Mouse (Mus musculus): ENCODE data around the gene Mboat7. TPM values are rescaled to one million over a fixed set of nuclear protein-coding genes. Genes with fewer than 3 reads are reported as not detected.
A peak's percentile ranks its signal among the peaks of the same experiment; 100 is the strongest.

The Mboat7 gene
- total and polyA plus RNA-seq, 2 experiments from 2014 or later: 107 to 165 TPM

- H3K4me3 ChIP-seq (ENCODE audit: low read depth, low read length): peak within 1 kb of the TSS; percentile 56
- DNase-seq: no peak
- peak; percentile 30; the same call in 1 of the 2 replicates for TF ChIP-seq CTCF (IDR thresholded peaks at IDR 0.05; ENCODE audit: low read depth)
- 2% methylated on average over 49 of the region's 49 CpGs for WGBS
- H3K4me1 ChIP-seq (ENCODE audit: insufficient read depth): peaks cover 12% of the 10 kb centered on the region; the same call in 1 of the 2 replicates
- H3K4me2 ChIP-seq (ENCODE audit: low read depth): peak within 1 kb of the TSS; percentile 79
- peak within 1 kb of the TSS; percentile 73 for H3K9ac ChIP-seq
- peak; percentile 56; the same call in 1 of the 2 replicates for ATAC-seq
- no peaks in the 10 kb centered on the region for H3K9me3 ChIP-seq (ENCODE audit: low read length)
- peak within 1 kb of the TSS; percentile 84 for H3K27ac ChIP-seq (ENCODE audit: low read depth, low read length)
- H3K36me3 ChIP-seq (ENCODE audit: insufficient read depth): peaks cover 17% of the 10 kb centered on the region
- H3K27me3 ChIP-seq (ENCODE audit: insufficient read depth, low read length): no peaks in the 10 kb centered on the region
Measured at GRCm38 (mm10) chr7:3692382-3692986, 839 bp downstream of the Mboat7 start, which contains the start of gene Tsen34. Gene Tsen34, plus strand, starts transcription at chr7:3692863.

- Histone ChIP-seq H3K9me3 (ENCODE audit: low read length) (no peaks in the 10 kb centered on the region), H3K36me3 (ENCODE audit: insufficient read depth) (peaks cover 20% of the 10 kb centered on the region), H3K4me2 (ENCODE audit: low read depth) (peak overlapping the region; percentile 79), H3K9ac (peak overlapping the region; percentile 73), H3K4me3 (ENCODE audit: low read depth, low read length) (peak overlapping the region; percentile 56), H3K4me1 (ENCODE audit: insufficient read depth) (peaks cover 12% of the 10 kb centered on the region; the same call in 1 of the 2 replicates), H3K27ac (ENCODE audit: low read depth, low read length) (0 out of 2 replicates have a peak overlapping the region, but pooled peaks have one; percentile 84), H3K27me3 (ENCODE audit: insufficient read depth, low read length) (no peaks in the 10 kb centered on the region)
- ATAC-seq (no peak), DNase-seq (no peak)
- 34% methylated on average over 3 of the region's 3 CpGs for WGBS
- no peak for TF ChIP-seq CTCF (IDR thresholded peaks at IDR 0.05; ENCODE audit: low read depth)
Measured at GRCm38 (mm10) chr7:3691919-3692318, 1.4 kb downstream of the Mboat7 start.

- no peak overlapping the region for H3K9ac ChIP-seq
- DNase-seq (no peak), ATAC-seq (no peak)
- no peak overlapping the region for H3K4me2 ChIP-seq (ENCODE audit: low read depth)
- H3K4me3 ChIP-seq (ENCODE audit: low read depth, low read length): no peak overlapping the region
- no peaks in the 10 kb centered on the region for H3K9me3 ChIP-seq (ENCODE audit: low read length)
- peaks cover 50% of the 10 kb centered on the region for H3K36me3 ChIP-seq (ENCODE audit: insufficient read depth)
- TF ChIP-seq CTCF (IDR thresholded peaks at IDR 0.05; ENCODE audit: low read depth): no peak
- WGBS: 83% methylated on average over 30 of the region's 31 CpGs
- H3K27me3 ChIP-seq (ENCODE audit: insufficient read depth, low read length): no peaks in the 10 kb centered on the region
- H3K27ac ChIP-seq (ENCODE audit: low read depth, low read length): peak overlapping the region; percentile 71; the same call in 1 of the 2 replicates
- no peaks in the 10 kb centered on the region for H3K4me1 ChIP-seq (ENCODE audit: insufficient read depth)
Measured at GRCm38 (mm10) chr7:3685400-3686187, 7.7 kb downstream of the Mboat7 start.

- H3K9me3 ChIP-seq (ENCODE audit: low read length): no peaks in the 10 kb centered on the region
- H3K4me3 ChIP-seq (ENCODE audit: low read depth, low read length): no peak overlapping the region
- peaks cover 48% of the 10 kb centered on the region for H3K36me3 ChIP-seq (ENCODE audit: insufficient read depth)
- H3K4me1 ChIP-seq (ENCODE audit: insufficient read depth): no peaks in the 10 kb centered on the region
- 71% methylated on average over 8 of the region's 8 CpGs for WGBS
- no peak overlapping the region for H3K9ac ChIP-seq
- ATAC-seq (peak; percentile 62), DNase-seq (no peak)
- no peak for TF ChIP-seq CTCF (IDR thresholded peaks at IDR 0.05; ENCODE audit: low read depth)
- H3K4me2 ChIP-seq (ENCODE audit: low read depth): no peak overlapping the region
- H3K27me3 ChIP-seq (ENCODE audit: insufficient read depth, low read length): no peaks in the 10 kb centered on the region
- H3K27ac ChIP-seq (ENCODE audit: low read depth, low read length): peak overlapping the region; percentile 71
Measured at GRCm38 (mm10) chr7:3684698-3685097, 8.6 kb downstream of the Mboat7 start.

GRCm38 (mm10) chr7:3683908-3684550, 9.3 kb downstream of the Mboat7 start:
- H3K4me3 ChIP-seq (ENCODE audit: low read depth, low read length): no peak overlapping the region
- H3K9me3 ChIP-seq (ENCODE audit: low read length): no peaks in the 10 kb centered on the region
- DNase-seq: peak; percentile 57
- H3K4me1 ChIP-seq (ENCODE audit: insufficient read depth): no peaks in the 10 kb centered on the region
- H3K27me3 ChIP-seq (ENCODE audit: insufficient read depth, low read length): no peaks in the 10 kb centered on the region
- H3K36me3 ChIP-seq (ENCODE audit: insufficient read depth): peaks cover 45% of the 10 kb centered on the region
- peak overlapping the region; percentile 71 for H3K27ac ChIP-seq (ENCODE audit: low read depth, low read length)
- no peak overlapping the region for H3K4me2 ChIP-seq (ENCODE audit: low read depth)
- H3K9ac ChIP-seq: no peak overlapping the region
- WGBS: 61% methylated on average over 10 of the region's 10 CpGs
- ATAC-seq: peak; percentile 89
- no peak for TF ChIP-seq CTCF (IDR thresholded peaks at IDR 0.05; ENCODE audit: low read depth)

- ATAC-seq (no peak), DNase-seq (no peak)
- H3K4me2 ChIP-seq (ENCODE audit: low read depth): no peak within 1 kb of the TSS
- H3K27me3 ChIP-seq (ENCODE audit: insufficient read depth, low read length): no peaks in the 10 kb centered on the region
- H3K4me3 ChIP-seq (ENCODE audit: low read depth, low read length): no peak within 1 kb of the TSS
- no peaks in the 10 kb centered on the region for H3K9me3 ChIP-seq (ENCODE audit: low read length)
- H3K36me3 ChIP-seq (ENCODE audit: insufficient read depth): peaks cover 14% of the 10 kb centered on the region
- 61% methylated on average over 9 of the region's 9 CpGs for WGBS
- H3K27ac ChIP-seq (ENCODE audit: low read depth, low read length): no peak within 1 kb of the TSS
- no peaks in the 10 kb centered on the region for H3K4me1 ChIP-seq (ENCODE audit: insufficient read depth)
- H3K9ac ChIP-seq: no peak within 1 kb of the TSS
- no peak for TF ChIP-seq CTCF (IDR thresholded peaks at IDR 0.05; ENCODE audit: low read depth)
Measured at GRCm38 (mm10) chr7:3677342-3677741, 16.0 kb downstream of the Mboat7 start, which contains the start of gene Tmc4. Gene Tmc4, minus strand, starts transcription at chr7:3677553.
